Mouse (Mus musculus) G1E-ER4 (cell line): ENCODE data around the gene Unc45a. TPM values are rescaled to one million over a fixed set of nuclear protein-coding genes. Genes with fewer than 3 reads are reported as not detected.

ENCODE experiments used
- GATA1 ChIP-seq: IDR thresholded peaks from one replicate; pipeline ENCODE4 v1.8.0; 2012; ENCODE audit warnings: low read length, inconsistent platforms
- polyA plus RNA-seq: library from polyadenylated mRNA; stranded (reverse); fragments of >175 nt; gene quantifications from 2 replicates; pipeline ENCODE4 v1.2.3, GENCODE M21; 2012

The Unc45a gene
- polyA plus RNA-seq, 1 experiment, result 61.6 TPM

- TF ChIP-seq GATA1, result no peak
Observed at GRCm38 (mm10) chr7:80371041-80371751, 30.4 kb upstream of the Unc45a start, which contains the start of gene Man2a2. Gene Man2a2 (minus strand): TSS chr7:80371375.

- TF ChIP-seq GATA1, result no peak
Observed at GRCm38 (mm10) chr7:80370649-80371040, 29.8 kb upstream of the Unc45a start.

DNA sequence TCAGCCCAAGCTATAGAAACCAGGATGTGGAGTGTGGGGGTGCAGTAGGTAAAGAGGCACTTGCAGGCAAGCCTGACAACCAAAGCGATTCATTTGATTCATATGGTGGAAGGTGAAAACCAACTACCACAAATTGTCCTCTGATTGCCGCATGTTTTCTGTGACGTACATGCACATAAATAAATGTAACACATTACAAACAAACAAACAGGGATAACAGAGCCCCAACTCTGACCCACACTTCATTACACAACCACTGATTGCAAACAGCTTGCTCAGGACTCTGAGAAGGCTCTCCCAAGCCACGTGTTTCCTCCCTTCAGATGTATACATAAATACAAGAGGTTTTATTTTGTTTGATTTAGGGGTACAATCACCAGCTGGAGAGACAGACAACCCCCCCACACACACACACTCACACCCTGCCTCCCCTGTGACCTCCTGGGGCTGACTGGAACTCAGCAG lies 29.2 kb upstream of the Unc45a start:
- TF ChIP-seq GATA1, result no peak

- no peak for TF ChIP-seq GATA1
Observed at GRCm38 (mm10) chr7:80369461-80369860, 28.7 kb upstream of the Unc45a start.

GRCm38 (mm10) chr7:80368635-80369421 lies 28.0 kb upstream of the Unc45a start:
- no peak for TF ChIP-seq GATA1

GRCm38 (mm10) chr7:80368009-80368408 lies 27.2 kb upstream of the Unc45a start:
- no peak for TF ChIP-seq GATA1

- no peak for TF ChIP-seq GATA1
Observed at GRCm38 (mm10) chr7:80367232-80367631, 26.4 kb upstream of the Unc45a start.

DNA sequence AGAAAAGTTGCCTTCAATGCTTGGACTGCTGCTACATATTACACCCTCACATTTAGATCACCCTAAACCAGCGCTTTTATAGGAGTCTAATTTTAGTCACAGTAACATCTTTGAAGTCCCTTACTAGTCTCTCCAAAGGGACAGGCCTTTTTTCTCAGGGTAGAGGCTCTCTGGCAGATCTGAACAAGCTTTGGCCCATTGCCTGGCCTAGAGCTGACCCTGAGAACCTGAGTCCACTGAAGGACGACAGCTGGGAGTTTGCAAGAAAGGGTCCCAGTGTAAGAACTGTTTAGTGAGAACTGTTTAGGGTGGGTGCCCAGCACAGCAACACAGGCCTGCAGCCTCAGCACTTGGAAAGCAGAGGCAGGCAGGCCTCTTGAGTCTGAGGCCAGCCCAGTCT lies 25.0 kb upstream of the Unc45a start:
- no peak for TF ChIP-seq GATA1

DNA sequence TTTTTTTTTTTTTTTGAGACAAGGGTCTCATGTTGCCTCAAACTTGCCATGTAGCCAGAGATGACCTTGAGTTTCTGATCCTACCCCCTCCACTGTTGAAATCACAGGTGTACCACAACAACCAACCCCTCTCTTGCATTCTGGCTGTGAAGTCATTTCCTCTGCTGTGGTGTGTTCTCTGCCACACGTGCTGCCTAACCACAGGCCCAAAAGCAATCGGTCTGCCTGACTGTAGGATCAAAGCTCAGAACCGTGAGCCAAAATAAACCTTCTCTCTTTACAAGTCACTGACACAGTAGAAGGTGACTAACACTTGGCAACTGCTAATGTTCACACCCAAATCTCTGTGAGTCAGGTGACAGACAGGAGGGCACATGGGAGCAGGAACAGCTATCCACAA lies 19.6 kb upstream of the Unc45a start:
- TF ChIP-seq GATA1, result no peak

- TF ChIP-seq GATA1, result no peak
Observed at GRCm38 (mm10) chr7:80358039-80358438, 17.2 kb upstream of the Unc45a start.

- no peak for TF ChIP-seq GATA1
Observed at GRCm38 (mm10) chr7:80357156-80357555, 16.4 kb upstream of the Unc45a start.

DNA sequence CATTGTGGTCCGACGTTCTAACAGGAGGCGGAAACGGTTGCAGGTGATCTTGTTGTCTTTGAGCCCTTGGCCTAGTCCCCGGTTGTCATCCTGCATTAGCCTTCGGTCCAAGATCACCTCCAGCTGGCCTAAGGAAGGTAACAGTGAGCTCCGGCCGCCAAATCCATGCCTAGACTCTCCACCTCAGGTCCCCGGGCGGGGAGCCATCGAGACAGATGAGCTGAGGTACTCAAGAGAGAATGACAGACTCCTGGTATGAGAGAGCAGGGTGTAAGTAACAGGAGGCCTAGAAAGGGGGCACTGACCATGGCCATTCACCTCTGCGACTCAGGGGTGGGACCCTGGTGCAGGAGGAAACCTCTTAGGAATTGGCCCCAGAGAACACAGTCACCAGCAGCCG lies 15.5 kb upstream of the Unc45a start:
- TF ChIP-seq GATA1, result no peak

DNA sequence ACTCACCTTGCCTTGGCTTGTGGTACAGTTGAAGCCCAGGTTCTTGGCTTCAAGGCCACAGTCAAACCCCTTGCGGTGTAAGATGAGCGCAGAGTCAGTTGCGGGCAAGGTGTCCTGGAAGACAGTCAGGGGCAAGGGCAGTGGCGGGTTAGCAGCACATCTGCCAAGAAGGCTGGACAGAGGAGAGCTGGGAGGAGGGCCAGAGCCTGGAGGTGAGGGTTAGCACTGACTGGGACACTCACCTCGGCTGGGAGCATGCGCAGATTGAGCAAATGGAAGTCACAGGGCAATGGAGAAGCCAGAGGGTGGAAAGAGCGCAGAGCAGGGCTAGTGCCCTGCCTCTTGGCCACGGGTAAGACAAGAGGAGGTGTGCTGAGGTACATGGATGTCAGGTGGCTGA lies 12.1 kb upstream of the Unc45a start:
- TF ChIP-seq GATA1, result no peak

GRCm38 (mm10) chr7:80350808-80351207 lies 10.0 kb upstream of the Unc45a start:
- no peak for TF ChIP-seq GATA1

- TF ChIP-seq GATA1, result no peak
Observed at GRCm38 (mm10) chr7:80347670-80348586, 7.1 kb upstream of the Unc45a start.

- no peak for TF ChIP-seq GATA1
Observed at GRCm38 (mm10) chr7:80346830-80347229, 6.0 kb upstream of the Unc45a start.

DNA sequence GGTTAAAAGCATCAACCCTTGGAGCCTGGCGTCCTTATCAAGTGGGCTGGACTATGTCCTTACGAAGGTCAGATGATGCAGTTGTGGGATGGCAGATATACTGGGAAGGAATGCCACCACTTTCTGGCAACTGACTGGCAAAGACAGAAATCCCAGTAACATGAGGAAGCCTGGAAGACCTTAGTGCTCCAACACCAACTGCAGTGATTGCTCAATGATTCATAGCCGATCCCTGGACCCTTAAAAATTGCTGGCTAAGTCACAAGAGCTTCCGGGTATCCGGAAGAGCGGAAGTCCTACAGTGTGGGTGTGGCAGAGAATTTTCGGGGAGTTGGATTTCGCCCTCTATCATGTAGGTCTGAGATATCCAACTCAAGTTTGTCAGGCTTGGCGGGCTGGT lies 5.4 kb upstream of the Unc45a start:
- no peak for TF ChIP-seq GATA1
